Mouse (Mus musculus) heart, adult 2 months (tissue): ENCODE measurements around the gene Mfsd6l.

Experiments
- CTCF ChIP-seq: fragments of 200-600 bp; IDR thresholded peaks from 2 replicates; pipeline ENCODE4 v1.8.1; 2022; ENCODE audit warnings: antibody characterized with exemption, mild to moderate bottlenecking, moderate library complexity
- EP300 ChIP-seq: fragments of 200-500 bp; IDR thresholded peaks from 2 replicates; pipeline ENCODE4 v1.6.1; 2011; ENCODE audit warnings: low read depth, low read length, control low read depth; ENCODE audit not compliant: insufficient read depth
- POLR2A ChIP-seq: fragments of 200-500 bp; IDR thresholded peaks from 2 replicates; pipeline ENCODE4 v1.6.1; 2011; ENCODE audit warnings: mild to moderate bottlenecking, low read depth, low read length, control low read depth; ENCODE audit not compliant: insufficient read depth

GRCm38 (mm10) chr11:68565032-68565429 lies 9.0 kb downstream of the Mfsd6l start:
- no peak for TF ChIP-seq CTCF
- no peak for TF ChIP-seq POLR2A
- TF ChIP-seq EP300: no peak
